Mouse (Mus musculus): Measurements from ENCODE around the gene Gm4952.

Gene Gm4952

DNA sequence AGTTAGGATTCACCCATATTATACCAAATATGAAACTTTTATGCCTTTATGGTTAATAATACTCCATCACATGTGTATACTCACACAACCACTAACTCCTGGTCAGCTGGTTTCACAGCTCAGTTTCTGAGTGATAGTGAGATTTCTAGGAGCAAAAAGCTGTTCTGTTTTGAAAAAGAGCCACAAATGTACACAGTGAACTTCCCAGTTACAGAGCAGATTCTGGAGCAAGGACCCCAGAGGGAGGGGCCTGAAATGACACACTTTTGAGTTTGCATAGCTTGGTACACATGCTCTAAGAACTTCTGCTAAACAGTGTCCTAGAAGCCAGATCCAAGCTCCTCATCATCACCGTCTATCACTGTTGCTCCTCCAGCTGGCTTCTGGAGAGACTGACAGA, at the start of gene Gm4952:
Gene Gm4952 (plus strand): TSS at position 301 of the 400 bp plus-strand sequence.
- no peak for DNase-seq

DNA sequence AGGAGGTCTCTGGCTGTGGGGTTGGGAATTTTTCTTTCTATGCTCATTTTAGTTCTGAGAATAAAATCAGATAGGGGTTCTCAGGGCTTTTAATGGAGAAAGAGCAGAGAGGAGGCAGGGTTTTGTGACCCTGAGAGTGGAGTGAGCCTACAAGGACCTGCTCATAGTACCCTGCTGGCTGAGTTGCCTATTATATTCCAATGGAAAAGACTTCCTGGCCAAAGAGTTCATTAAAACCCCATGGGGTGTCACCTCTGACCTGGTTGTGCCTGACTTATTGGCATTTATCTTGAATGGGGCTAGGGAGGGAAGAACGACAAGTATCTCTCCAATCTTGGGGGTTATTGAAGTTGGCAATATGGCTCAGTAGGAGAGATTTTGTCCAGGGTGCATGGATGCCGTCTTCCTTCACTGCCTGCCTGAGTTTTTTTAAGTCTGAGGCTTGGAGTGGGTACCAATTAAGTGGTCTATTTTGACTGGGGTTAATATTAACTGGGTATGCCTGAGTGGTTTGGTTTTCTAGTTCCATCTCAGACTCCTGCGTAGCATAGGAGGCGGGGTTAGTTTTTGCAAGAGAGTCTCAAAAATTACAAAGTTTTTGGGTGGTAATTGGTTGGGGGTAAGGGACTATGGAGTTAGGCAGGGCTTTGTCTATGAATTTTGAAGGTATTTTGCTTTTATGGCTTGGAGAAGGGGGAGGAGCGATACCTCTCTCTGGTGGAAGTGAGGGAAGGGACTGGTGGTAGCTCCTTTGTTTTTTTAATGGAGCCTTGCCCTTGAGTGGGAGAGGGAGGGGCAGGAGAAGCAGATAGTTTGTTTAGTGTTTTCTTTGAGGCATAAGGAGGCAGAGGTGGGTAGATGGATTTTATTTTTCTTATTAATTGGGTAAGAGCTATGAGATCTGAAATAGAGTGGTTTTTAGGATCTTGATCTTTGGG, 49.5 kb upstream of the Gm4952 start:
- peak in 1 of 2 experiments; percentile 35 for DNase-seq

DNA sequence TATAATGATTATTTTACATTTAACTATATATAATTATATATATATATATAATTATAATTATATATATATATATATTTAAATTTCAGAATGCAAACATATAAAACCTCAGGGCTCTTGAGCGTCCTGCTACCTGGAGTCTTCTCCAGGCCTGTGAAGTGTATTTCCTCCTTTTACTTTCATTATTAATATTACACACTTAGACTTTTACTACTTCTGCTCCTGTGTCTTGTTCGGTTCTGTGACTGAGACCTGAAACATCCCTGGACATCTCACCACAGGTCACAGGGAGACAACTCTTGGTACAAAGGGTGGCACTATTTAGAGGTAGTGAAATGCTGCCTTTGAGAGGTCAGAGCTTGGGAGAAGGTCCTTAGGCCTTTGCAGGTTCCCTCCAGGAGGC, 43.5 kb upstream of the Gm4952 start:
- DNase-seq = no peak

DNA sequence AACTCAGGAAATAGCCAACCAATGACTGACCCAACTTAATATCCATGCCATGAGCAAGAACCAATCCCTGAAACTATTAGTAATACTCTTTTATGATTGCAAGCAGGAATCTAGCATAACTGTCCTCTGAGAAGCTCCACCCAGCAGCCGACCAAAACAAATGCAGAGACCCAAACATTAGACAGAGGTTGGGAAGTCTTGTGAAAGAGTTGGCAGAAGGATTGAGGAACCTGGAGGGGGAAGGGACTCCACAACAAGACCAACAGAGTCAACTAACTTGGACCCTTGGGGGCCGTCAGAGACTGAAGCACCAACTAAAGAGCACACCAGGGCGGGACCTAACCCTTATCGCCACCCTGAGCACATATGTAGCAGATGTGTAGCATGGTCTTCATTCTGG, 41.6 kb upstream of the Gm4952 start:
- DNase-seq = no peak

DNA sequence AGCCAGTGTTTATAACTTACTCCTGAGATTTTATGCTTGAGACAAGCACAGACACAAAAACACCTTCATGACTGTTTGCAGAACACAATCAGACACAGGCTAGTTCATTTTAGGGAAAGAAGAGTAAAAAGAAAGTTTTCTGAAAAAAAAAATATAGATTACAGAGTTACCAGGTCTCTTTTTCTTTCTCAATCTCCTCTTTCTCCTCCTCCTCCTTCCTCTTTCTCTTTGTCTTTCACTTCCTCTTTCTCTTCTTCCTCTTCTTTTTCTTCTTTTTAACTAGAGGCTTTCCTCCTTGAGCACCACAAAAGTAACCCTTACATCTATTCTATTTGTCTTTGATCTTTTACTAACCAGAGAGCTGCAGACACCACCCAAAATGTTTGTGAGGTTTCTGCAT, 35.6 kb upstream of the Gm4952 start:
- DNase-seq = no peak

DNA sequence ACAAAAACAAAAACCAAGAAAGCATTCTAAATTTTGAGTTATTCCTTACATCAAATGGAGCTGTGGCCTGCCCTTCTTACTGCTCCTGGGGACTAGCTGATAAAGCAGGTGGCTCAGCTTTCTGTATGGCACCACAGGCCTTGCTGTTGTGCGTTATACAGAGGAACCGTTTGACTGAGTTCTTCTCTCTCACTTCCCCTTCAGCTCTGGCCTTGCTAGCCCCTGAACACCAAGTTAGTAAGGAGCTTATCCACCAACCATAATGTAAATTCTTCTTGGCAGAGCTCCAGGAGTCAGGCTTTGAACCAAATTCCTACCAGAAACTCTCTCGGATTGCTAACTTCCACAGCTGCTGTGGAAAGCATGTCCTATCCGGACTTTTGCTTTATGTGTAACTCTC, 32.8 kb upstream of the Gm4952 start:
- DNase-seq = no peak

DNA sequence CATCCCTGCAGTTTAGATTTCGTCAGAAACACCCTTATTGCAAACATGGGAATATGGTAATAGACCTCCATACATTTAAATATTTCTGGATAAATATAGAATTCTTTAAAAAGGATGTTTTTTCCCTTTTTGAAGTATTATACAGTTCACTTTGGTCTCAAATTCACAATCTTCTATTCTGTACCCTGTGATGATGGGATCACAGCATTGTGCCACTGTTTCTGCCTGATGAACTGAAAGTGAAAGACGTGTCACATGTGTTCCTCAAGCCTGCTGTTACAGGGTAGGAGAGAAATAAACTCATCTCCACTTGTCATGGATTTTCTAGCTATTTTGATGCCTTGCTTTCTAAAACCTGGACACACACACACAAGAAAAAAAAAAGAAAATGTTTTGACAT, 28.9 kb upstream of the Gm4952 start:
- no peak for DNase-seq

DNA sequence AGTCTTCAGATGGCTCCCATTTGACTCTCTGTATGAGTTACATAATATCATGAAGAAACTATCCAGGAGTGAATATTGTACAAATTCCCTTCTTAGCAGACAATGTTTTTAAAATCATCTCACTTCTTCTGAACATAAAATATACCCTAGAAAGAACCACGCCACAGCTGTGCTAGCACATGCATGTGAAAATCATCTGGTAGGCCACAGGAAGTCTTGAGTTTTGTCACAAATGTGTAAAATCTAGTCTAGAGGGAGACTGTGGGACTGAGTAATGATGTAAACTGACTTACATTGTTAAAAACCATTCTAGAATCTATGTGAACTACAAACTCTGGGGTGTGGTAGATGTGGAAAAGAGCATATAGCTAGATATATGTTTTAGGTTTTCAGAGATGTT, 28.1 kb upstream of the Gm4952 start:
- DNase-seq = no peak

DNA sequence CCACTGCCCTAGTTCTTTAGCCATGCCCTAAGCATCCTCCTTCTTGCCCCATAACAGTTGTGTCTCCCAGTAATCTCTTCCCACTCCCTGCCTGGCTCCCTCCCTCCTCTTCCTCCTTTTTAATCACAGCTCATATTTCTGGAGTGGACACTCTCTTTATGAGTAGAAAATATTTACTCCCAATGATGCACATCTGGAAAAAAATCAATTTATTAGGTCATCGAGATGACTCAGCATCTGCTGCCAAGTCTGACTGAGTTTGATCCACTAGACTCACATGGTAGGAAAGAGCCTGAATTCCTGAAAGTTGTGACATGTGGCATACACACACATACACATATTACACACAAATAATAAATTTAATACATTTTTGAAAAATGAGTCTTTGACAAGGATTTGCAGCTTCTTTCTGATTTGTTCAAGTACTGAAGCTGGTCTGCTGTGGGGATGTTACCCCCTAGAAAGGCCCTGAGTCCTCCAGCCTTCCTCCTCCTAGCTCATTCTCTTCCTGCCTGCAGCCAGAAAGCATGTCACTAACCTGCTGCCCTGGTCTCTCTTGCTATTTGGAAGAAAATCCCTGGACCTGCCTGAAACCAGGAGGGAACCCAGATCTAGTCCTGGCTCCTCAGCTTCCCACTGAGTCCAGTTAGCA, 27.0 kb upstream of the Gm4952 start:
- no peak for DNase-seq

DNA sequence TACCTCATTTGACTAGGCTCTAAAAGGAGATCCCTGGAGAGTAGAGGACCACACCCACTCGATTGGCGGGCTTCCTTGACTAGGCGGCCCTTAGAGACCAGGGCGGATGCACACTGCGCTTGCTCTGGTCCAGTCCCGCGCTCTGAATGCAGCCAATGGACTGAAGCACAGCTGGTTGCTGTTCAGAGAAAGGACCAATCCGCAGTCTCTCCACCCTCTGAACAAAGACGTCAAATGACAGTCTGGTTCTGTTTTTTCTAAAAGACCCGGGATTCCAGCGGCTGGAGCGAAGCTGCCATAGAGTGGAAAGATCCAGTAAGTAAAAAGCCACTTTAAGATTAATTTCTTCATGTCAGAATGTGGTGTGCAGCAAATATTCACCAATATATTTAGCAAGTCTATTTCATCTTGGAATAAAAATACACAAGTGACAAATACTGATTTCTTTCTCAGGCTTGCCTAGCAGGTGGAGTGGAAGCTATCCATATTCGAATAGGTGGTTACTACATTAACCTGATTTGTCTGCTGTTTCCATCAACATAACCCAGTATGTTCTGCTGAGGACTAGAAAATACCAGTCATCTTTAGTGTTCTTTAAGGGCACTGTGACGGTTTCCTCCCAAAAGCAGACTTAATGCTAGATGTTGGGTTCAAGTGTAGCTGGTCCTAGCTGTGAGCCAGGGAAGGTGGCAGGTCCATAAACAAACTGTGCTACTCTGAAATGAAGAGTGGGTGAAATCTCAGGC, 26.3 kb upstream of the Gm4952 start:
- peak; percentile 81 to 83 for DNase-seq

DNA sequence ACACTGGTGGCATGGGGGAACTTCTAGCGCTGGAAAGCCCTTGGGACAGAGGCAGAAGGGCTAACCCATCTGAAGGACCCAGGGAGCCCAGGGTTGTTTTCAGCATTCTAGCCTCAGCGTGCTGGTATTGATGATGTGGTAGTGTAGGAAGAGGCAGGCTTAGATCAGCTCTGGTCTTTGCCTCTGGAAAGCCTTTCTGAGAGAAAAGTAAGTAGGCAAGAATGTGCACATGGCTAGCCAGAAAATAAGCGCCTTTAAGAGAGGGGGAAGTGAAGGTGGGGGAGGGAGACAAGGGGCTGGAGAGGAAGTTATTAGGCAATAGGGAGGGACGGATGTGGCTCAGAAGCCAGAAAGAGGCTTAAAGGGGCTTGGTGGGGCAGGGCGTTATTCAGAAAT, 25.8 kb upstream of the Gm4952 start:
- DNase-seq = no peak

DNA sequence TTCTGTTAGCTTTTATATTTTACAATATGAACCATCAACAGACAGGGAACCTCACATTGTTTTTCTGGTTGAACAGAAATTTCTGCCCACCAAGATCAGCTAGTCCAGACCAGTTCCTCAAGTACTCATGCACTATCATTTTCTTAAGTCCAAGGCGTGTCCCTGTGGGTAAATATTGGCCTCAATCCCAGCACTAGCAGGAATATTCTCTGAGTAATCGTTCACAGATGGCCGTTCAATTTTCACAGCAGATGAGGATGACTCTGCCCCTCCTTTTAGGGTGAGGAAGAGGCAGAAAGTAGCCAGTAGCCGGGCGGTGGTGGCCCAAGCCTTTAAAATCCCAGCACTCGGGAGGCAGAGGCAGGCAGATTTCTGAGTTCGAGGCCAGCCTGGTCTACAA, 24.7 kb upstream of the Gm4952 start:
- DNase-seq = no peak

DNA sequence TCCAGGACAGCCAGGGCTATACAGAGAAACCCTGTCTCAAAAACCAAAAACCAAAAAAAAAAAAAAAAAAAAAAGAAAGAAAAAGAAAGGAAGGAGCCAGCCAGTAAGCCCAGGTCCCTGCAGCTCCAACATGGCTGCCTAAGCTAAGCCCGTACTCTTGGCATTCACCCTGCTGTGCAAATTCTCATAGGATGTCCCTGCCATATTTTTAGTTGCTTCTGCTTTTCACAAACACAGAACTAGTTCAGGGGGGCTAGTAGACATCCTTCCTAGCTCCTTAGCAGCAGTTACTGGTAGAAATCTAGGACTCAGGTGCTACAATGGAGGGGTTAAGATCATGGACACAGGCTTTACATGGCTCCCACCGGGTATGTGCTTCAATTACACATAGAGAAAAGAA, 24.3 kb upstream of the Gm4952 start:
- no peak for DNase-seq

DNA sequence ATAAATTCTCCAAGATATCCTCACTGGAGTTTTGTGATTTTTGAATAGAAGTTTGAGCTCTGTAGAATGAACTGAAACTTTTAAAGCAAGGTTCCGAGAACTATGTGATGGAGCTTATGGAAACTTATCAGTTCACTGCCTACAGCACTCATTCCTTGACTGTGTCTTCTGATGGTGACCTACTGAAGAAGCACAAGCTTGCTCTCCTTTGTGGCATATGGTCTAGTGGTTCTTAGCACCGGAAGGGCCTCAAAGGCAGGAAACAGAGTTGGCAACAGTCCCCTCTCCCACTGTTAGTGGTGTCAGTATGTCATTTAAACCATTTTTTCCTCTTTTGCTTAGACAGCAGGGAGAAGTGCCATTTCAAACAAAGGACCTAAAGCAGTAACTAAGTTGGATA, 23.1 kb upstream of the Gm4952 start:
- no peak for DNase-seq

DNA sequence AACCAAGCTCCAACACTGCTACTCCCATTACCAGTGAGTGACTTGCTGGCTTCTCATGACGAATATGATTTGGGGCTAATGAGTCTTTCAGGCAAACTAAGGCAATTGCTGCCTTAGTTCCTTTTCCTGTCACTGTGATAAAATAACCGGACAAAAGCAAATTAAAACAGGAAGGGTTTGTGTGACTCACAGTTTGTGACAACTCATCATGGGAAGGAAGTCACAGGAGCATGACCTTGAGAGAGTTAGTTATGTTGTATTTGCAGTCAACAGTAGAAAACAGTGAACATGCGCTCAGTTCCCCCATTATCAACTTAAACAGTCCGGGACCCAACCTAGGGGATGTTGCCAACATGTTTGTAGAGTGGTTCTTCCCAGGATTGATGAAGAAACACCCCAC, 14.5 kb upstream of the Gm4952 start:
- DNase-seq = no peak

DNA sequence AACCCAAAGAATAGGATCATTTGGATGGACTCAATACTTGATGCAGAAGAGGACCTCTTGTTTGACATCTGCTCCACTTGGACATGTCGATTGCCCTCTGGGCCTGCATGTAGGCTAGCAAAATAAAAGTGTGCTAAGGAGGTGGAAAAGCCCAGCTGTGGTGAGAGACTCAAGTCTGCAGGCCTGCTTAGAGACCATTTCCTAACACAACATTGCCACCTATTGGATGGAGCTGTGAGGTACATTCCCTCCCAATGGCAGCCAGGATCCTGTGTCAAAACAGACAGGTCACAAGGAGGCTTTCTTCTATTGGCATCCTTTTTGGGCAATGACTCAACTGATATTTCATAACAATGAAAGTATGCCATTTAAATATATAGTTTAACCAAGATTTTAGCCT, 7.9 kb upstream of the Gm4952 start:
- DNase-seq = peak; percentile 67 to 81

DNA sequence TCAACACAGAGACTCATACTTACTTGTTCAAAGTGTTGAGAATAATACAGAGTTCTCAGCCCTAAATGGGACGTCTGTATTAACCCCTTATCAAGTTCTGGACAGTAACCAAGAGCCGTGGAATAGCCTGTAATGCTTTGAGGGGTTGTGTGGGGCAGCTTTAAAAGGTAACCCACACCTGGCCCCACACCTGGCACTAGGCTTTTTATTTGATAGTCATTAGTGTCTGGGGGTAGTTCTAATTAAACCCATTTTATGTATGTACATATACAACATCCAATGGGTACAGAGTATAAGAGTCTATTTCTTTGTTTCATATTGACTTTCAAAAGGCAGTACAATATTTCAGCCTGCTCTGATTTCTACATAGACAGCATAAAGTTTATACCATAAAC, 4.6 kb upstream of the Gm4952 start:
- DNase-seq = no peak

DNA sequence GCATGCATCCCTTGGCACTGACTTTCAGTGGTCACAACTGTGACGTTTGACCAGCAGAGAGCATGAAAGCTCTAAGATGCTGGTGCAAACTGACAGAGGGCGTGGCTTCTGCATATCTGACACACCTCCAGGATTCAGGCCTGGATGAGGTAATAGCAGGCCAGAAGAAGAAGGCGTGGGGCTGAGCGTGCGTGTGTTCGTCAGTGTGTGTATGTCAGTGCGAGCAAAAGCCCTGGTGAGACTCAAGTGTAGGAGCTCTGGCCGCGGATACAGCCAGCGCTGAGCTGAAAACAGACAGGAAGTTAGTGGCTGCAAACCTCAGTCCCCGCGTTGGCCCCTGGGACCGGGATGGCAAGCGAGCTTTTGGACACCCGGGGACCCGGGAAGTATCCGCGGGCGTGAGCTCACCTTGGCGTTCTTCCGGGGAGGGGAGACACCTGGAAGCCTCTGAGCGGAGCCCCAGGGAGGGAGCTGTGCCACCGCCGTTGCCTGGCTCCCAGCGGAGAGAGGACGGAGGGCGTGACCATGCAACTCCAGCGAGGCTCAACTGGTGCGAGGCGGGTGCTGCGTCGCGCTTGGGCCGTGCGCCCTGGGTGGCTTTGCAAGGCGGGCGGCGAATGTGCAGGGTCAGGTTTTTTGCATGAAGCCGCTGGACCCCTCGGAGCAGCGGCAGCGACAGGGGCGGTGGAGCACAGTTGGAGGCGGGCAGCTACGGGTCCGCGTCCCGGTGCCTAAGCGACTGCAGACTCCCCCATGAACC, 4.1 kb upstream of the Gm4952 start:
- peak; percentile 76 to 86 for DNase-seq

DNA sequence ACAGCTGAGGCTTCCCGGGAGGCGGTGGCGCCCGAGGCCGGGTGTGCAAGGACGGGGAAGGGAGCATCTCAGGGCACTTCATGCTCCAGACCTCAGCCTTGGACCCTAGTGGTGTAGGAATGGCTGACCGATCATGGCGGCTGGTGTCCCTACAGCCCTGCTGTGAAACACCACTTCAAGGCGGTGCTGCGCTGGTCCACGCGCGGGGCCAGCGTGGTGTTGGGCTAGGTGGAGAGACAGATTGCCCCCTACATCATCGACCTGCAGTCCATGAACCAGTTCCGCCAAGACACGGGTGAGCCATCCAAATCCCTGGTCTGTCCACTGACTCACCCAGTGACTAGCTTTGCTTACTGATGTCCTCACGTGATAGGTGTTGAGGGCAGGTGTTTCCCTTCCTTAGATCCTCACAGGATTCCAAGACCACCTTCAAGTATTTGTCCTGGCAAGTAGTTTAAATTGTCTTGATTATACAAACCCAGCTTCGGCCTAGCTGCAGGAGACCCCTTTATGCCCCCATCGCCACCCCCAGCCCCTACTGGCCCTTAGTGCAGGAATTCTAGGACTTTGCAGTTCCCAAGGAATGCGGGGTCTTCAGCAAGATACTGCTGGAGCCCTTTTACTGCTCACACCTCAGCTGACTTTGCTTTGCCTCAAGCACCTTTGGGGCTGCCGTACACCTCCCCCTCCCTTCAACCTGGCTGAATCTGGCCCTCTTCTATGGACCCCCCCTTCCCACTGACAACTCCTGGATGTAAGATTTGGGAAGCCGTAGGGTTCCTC, 3.3 kb upstream of the Gm4952 start:
- no peak for DNase-seq

DNA sequence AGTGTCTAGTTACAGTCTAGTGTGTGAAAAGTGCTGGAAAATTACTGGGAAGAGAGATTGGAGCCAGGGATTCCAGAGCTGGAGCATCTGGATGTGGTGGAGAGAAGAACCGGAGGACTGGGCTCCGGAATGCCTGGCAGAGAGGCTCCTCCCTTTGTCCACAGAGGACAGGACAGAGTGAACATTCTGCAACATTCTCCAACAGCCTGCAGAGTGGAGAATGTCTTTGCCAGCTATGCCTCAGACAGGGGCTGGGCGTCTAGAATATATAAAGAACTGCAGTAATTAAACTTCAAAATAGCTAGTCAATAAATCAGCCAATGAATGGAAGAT, 2.7 kb upstream of the Gm4952 start:
- peak; percentile 59 to 69 for DNase-seq

DNA sequence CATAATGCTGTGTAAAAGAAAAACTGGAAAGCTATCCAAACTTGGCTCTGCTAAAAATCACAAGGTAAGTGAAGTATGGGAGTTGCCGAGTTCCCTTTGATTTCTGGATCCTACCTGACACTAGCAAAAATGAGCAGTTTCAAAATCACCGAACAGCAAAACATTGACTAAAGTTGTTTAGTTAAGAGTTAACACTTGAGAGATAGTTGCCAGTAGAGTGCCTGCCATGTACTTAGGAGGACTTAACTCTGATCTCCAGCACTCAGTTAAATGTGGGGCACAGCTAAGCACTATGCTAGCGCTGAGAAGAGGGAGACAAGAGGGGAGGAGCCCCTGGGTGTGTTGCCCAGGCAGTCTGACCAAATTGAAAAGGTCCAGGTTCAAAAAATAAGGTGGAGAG, 1.1 kb upstream of the Gm4952 start:
- DNase-seq = peak; percentile 56 to 61
